Mouse (Mus musculus) urinary bladder, postnatal 14 days (tissue): Measurements from ENCODE around the gene Tmem94.

ENCODE experiments used
- DNase-seq: peaks from one replicate; pipeline ENCODE4 v3.0.0; 2021; ENCODE audit warnings: low spot score

Tmem94 gene

GRCm38 (mm10) chr11:115832064-115832463 lies 66.8 kb downstream of the Tmem94 start:
- DNase-seq = no peak

DNA sequence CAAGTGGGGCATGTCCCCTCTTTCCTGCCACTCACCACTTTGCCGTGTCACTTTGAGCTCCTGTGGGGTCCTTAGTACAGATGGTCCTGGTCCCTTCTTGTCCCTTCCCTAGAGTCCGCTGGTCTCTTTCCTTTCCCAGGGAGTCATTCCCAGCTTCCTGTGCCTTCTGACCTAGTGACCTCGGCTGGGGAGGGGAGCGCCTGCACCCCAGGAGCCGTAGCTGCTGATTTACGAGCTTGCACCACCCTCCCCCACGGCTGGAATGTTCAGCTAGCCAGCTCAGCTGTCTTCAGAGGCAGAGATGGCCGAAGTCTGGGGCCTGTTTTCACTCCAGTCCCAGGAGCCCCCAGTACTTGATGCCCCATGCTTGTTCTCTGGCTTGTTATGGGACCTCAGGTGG lies 67.3 kb downstream of the Tmem94 start:
- peak; percentile 77 for DNase-seq

DNA sequence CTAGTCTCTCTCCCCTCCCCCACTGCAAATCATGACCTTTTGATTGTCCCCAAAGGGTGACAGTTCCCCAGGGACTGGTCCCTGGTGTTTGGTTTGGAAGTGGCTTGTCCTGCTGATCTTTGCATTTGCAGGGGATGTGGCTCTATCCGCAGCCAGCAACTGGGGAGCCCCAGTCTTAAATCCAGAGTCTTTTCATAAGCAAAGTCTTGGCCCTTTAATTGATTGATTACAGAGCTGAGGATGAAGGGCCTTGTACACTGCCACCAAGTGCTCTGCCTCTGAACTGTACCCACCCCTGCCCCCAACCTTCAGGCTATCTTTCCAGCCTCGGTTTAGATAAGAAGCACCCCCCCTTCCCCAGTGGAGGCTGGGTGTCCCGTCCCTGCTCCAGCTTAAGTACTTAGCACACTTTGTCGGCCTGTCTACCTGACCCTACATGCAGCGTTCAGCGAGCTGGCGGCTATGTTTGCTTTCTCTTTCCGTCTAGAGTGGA lies 67.8 kb downstream of the Tmem94 start:
- DNase-seq = peak; percentile 54

DNA sequence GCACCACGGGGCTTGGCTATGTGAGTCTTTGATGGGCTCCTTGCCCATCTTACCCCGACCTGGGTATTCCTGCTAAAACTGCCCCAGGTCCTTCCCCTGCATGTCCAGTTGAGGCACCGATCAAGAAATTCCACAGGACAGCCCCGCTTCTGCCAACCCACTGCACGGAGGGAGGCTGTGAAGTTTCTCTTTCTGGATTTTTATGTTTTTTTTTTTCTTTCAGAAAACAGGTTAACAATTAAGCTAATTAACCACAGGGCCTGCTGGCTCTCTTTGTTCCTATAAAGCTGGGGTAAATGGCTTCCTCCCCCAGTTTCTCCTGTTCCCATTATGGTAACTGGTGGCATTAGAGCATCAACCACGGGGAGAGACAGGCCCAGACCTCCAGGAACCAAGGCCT lies 68.8 kb downstream of the Tmem94 start:
- DNase-seq = no peak

DNA sequence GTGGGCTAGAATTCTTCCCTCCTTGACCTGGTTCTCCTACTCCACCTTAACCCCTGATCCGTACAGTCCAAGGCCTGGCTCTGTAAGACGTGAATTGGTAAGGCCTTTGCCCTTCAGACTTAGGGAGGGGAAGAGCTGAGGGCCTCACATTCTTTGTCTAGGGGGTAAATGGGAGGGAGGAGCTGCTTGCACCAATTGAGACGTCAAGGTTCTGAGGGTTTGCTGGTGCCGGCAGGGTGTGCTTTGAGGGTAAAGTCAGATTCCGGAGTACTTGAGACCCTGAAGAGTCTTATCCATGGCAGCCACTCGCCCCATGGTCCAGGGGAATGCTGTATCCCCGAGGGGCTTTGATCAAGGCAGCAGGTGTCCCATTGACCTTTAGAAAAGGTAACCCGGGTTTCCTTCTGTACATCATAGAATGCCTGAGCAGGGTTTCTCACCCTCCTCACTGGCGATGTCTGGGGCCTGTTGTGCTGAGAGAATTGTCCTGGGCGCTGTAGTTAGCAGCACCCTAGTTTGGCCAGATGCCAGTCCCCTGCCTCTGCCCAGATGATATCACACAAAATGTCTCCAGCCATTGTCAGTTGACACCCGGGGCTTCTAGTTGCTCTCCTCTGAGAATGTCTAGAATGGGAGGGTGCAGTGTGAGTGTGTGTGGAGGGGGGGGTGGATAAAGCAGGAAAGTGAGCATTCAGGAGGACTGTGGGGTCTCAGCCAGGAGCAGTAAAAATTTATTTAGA lies 71.6 kb downstream of the Tmem94 start:
- peak; percentile 57 for DNase-seq

DNA sequence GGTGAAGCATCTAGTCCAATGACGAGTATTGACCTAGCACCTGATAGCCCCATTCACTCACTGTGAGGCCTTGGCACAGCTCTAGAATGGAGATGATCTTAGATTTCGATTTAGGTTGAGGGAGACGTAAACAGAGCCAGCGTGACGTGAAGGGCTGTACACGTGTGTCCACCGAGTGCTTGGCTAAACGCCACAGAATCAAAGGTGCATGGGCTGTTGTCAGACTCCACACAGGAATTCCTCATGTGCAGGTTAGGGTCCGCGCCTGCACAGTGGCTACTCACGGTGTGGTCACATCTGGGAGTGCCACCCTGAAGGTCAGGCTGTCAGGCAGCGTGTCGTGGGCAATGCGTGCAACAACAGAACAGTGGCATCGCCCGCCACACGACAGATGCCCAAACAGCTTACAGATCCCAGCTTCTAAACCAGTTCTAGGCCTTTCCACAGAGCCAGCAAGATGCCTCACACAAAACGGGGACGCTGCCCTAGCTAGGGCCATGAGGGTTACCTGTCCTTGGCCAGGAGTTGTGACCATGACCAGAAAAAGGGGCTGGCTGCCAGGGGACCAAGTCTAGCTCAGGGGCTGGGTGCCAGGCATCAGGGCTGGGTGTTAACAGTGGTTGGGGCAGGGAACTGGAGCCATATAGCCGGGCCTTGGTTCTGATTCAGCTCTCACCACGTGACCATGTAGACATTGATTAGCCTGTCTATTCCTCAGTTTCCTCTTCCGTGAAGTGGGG lies 72.5 kb downstream of the Tmem94 start:
- no peak for DNase-seq

DNA sequence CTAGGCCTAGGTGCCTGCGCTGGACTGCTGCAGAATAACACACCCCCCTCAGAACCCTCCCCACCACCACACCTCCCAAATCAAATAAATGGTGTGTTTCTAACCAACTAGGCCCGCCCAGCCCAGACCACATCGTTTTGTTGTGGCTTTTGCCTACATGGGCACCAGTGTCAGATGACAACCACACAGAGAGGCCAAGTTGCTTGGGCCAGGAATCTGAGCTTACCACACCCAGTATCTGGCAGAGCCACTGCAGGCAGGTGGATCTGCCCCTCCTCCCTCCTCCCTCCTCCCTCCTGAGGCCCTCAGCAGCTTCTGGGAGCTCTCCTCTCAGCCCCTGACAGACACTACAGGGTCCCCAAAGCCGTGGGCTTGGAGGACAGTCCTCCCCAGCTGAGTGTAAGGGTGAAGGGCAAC lies 73.7 kb downstream of the Tmem94 start:
- peak; percentile 75 for DNase-seq

- DNase-seq = no peak
Measured at GRCm38 (mm10) chr11:115839732-115840131, 74.5 kb downstream of the Tmem94 start.

DNA sequence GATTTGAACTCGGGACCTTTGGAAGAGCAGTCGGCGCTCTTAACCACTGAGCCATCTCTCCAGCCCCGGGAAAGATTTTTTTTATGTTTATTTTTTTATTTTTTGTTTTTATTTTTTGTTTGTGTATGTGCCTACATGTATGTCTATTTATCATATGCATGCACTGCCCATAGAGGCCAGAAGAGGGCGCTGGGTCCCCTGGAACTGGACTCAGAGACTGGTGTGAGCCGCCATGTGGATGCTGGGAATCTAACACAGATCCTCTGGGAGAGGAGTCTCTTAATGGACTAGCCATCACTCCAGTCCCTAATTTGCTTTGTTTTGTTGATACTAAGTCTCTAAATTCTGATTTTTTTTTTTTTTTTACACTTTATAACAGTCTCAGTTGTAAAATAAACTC lies 75.8 kb downstream of the Tmem94 start:
- DNase-seq = no peak

DNA sequence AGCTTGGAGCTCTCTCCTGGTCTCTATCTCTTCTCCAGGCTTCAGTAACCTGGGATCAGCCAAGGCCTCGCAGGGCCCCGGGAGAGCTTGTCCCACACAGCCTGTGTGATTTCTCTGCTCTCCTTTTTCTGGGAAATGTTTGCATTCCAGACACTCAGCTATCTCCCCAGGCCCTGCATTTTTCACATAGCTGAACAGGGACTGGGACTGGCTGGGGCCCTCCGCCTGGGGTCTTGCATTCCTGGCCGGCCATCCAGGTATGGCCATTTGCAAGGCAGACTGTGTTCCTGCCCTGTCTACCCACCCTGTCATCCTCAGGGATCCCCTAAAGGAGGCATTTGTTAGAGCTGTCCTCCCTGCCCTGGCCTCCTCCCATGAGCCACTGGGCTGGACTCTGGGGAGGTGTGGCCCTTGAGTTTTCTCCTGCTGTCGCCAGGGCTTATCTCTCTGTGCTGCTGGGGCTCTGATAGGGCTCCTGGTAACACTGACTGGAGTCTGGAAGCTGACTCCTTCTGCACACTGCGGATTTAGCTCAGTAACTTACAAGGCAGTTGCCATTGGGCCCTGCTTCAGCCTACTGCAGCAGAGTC lies 76.8 kb downstream of the Tmem94 start:
- DNase-seq = peak; percentile 48

- no peak for DNase-seq
Measured at GRCm38 (mm10) chr11:115843141-115843890, 78.1 kb downstream of the Tmem94 start.

DNA sequence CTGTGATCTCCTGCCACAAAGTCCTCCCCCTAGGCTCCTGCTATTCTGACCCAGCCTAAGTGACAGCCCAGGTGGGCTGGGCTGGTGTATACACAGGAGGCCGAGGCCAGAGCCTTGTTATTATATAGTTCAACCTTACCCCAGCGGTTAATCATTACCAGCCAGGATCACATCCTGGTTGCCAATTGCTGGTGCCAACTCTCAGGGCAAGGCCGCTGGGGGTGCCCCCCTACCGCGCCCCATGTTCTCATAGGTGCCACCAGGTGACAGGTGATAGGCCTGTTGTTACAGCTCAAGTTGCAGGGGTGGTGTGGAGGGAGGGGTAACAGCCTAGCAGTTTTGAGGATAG lies 78.6 kb downstream of the Tmem94 start:
- DNase-seq = peak; percentile 58

DNA sequence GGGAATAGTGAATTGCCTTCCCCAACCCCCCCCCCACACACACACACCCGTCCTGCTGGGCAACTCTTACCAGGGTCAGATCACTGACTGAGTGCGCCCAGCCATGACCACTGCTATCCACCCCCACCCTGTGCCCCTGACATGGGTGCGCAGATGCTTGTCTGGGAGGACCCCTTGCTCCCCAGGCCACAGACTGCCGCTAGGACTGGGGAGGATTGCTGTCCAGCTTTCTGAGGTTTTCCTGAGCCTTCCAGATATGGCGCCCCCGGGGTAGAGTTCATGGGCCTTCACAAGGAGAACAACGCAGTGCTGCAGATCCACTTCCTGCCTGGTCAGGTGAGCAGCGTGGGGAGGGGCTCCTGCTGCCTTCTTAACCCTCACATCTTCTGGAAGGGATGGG lies 79.0 kb downstream of the Tmem94 start:
- DNase-seq = no peak

- no peak for DNase-seq
Measured at GRCm38 (mm10) chr11:115845819-115846218, 80.6 kb downstream of the Tmem94 start.
